Mouse (Mus musculus): ENCODE measurements around the gene Trp73.

Trp73 gene

GRCm38 (mm10) chr4:154037123-154037522 lies 102.9 kb downstream of the Trp73 start:
- DNase-seq (ENCODE audit: low read depth, low spot score), result no peak

- no peak for DNase-seq (ENCODE audit: low read depth, low spot score)
These were observed 111.4 kb downstream of the Trp73 start for GRCm38 (mm10) chr4:154028646-154029045.

- no peak for DNase-seq (ENCODE audit: low read depth, low spot score)
These were observed 111.9 kb downstream of the Trp73 start for GRCm38 (mm10) chr4:154028066-154028465.

GRCm38 (mm10) chr4:154026441-154026761 lies 113.6 kb downstream of the Trp73 start:
- no peak for DNase-seq (ENCODE audit: low read depth, low spot score)

- peak; percentile 62 for DNase-seq (ENCODE audit: low read depth, low spot score)
These were observed 114.2 kb downstream of the Trp73 start, which contains the start of gene Smim1 for GRCm38 (mm10) chr4:154025641-154026440. TSS of gene Smim1 (minus strand) at chr4:154026230.

GRCm38 (mm10) chr4:154024729-154025521 lies 115.1 kb downstream of the Trp73 start:
- no peak for DNase-seq (ENCODE audit: low read depth, low spot score)

- DNase-seq (ENCODE audit: low read depth, low spot score), result no peak
These were observed 116.0 kb downstream of the Trp73 start for GRCm38 (mm10) chr4:154023754-154024601.

- no peak for DNase-seq (ENCODE audit: low read depth, low spot score)
These were observed 117.2 kb downstream of the Trp73 start for GRCm38 (mm10) chr4:154022844-154023243.

- no peak for DNase-seq (ENCODE audit: low read depth, low spot score)
These were observed 117.6 kb downstream of the Trp73 start for GRCm38 (mm10) chr4:154022407-154022806.

- DNase-seq (ENCODE audit: low read depth, low spot score), result no peak
These were observed 118.6 kb downstream of the Trp73 start for GRCm38 (mm10) chr4:154021432-154021831.

GRCm38 (mm10) chr4:154019571-154019970 lies 120.4 kb downstream of the Trp73 start:
- DNase-seq (ENCODE audit: low read depth, low spot score), result no peak

- DNase-seq (ENCODE audit: low read depth, low spot score), result no peak
These were observed 124.5 kb downstream of the Trp73 start for GRCm38 (mm10) chr4:154015476-154015875.

- DNase-seq (ENCODE audit: low read depth, low spot score), result no peak
These were observed 127.7 kb downstream of the Trp73 start for GRCm38 (mm10) chr4:154012132-154012882.

GRCm38 (mm10) chr4:154011646-154012089 lies 128.3 kb downstream of the Trp73 start, which contains the start of gene Lrrc47:
TSS of gene Lrrc47 (plus strand) at chr4:154011731.
- DNase-seq (ENCODE audit: low read depth, low spot score), result peak; percentile 84

GRCm38 (mm10) chr4:154010907-154011645 lies 128.9 kb downstream of the Trp73 start:
- no peak for DNase-seq (ENCODE audit: low read depth, low spot score)

- no peak for DNase-seq (ENCODE audit: low read depth, low spot score)
These were observed 132.2 kb downstream of the Trp73 start for GRCm38 (mm10) chr4:154007759-154008158.

GRCm38 (mm10) chr4:154006264-154006663 lies 133.7 kb downstream of the Trp73 start:
- DNase-seq (ENCODE audit: low read depth, low spot score), result no peak
